Mouse (Mus musculus) midbrain, embryonic 11.5 days (tissue): ENCODE results near the gene Tssk1. TPM values are rescaled to one million over a fixed set of nuclear protein-coding genes. Genes with fewer than 3 reads are reported as not detected.
A peak's percentile ranks its signal among the peaks of the same experiment; 100 is the strongest.

Experiments
- ATAC-seq: fragments of 200-750 bp; cut with Nextera tagmentation; 2 replicates; pipeline ENCODE4 v1.8.0; 2017; ENCODE audit warnings: moderate TSS enrichment, moderate library complexity; ENCODE audit not compliant: low FRiP score
- DNase-seq: peaks from one replicate; pipeline ENCODE4 v3.0.0; 2015; ENCODE audit warnings: low spot score; ENCODE audit errors: missing footprints
- H3K27ac ChIP-seq: fragments of 300-500 bp; sonication (generic); 2 replicates; pipeline ENCODE4 v1.5.1; 2014; ENCODE audit warnings: low read depth, low read length
- H3K27me3 ChIP-seq: fragments of 300-500 bp; sonication (generic); 2 replicates; pipeline ENCODE4 v1.6.1; 2014; ENCODE audit warnings: mild to moderate bottlenecking, low read length, moderate library complexity, mixed read lengths; ENCODE audit not compliant: control insufficient read depth, insufficient read depth
- H3K36me3 ChIP-seq: fragments of 300-500 bp; sonication (generic); 2 replicates; pipeline ENCODE4 v1.6.1; 2014; ENCODE audit warnings: mild to moderate bottlenecking, low read length, moderate library complexity, mixed read lengths; ENCODE audit not compliant: control insufficient read depth, insufficient read depth
- H3K4me1 ChIP-seq: fragments of 300-500 bp; sonication (generic); 2 replicates; pipeline ENCODE4 v1.6.1; 2014; ENCODE audit warnings: low read length; ENCODE audit not compliant: control insufficient read depth, insufficient read depth
- H3K4me2 ChIP-seq: fragments of 300-500 bp; sonication (generic); 2 replicates; pipeline ENCODE4 v1.6.1; 2014; ENCODE audit warnings: mild to moderate bottlenecking, moderate library complexity
- H3K4me3 ChIP-seq: fragments of 300-500 bp; sonication (generic); 2 replicates; pipeline ENCODE4 v1.5.1; 2014; ENCODE audit warnings: low read depth, low read length
- H3K9ac ChIP-seq: fragments of 300-500 bp; sonication (generic); 2 replicates; pipeline ENCODE4 v1.6.1; 2014; ENCODE audit warnings: low read length
- H3K9me3 ChIP-seq: fragments of 300-500 bp; sonication (generic); 2 replicates; pipeline ENCODE4 v1.6.1; 2016; ENCODE audit warnings: low read length; ENCODE audit not compliant: control insufficient read depth
- WGBS: fragments of 180-500 bp; shearing (Covaris S2); extraction: QIAGEN DNeasy Blood & Tissue Kit; methylation state at CpG from one replicate; pipeline ENCODE4 v1.1.7; 2014; 5-methylcytosine and 5-hydroxymethylcytosine counted together
- polyA plus RNA-seq: library from polyadenylated mRNA; unstranded; fragments of >200 nt; fragmentation: Nextera tagmentation; extraction: Ambion mirVana; gene quantifications from 2 replicates; pipeline ENCODE4 v1.2.1, GENCODE M21; 2014

Tssk1 gene
- polyA plus RNA-seq, 1 experiment from 2014 or later: not detected

- H3K9me3 ChIP-seq: no peaks in the 10 kb centered on the region
- peaks cover 4% of the 10 kb centered on the region; the same call in 1 of the 2 replicates for H3K36me3 ChIP-seq
- no peak for DNase-seq
- no peak overlapping the region for H3K4me3 ChIP-seq
- peaks cover 4% of the 10 kb centered on the region; the same call in 1 of the 2 replicates for H3K4me1 ChIP-seq
- H3K27me3 ChIP-seq: no peaks in the 10 kb centered on the region
- no peak overlapping the region for H3K4me2 ChIP-seq
- H3K27ac ChIP-seq: no peak overlapping the region
- 82% methylated on average over 6 of the region's 6 CpGs for WGBS
- H3K9ac ChIP-seq: no peak overlapping the region
- no peak for ATAC-seq
These were observed 28.3 kb upstream of the Tssk1 start for GRCm38 (mm10) chr16:17865770-17866169.

- no peak overlapping the region for H3K9ac ChIP-seq
- no peaks in the 10 kb centered on the region for H3K4me1 ChIP-seq
- H3K4me3 ChIP-seq: no peak overlapping the region
- H3K27me3 ChIP-seq: no peaks in the 10 kb centered on the region
- H3K27ac ChIP-seq: no peak overlapping the region
- H3K4me2 ChIP-seq: no peak overlapping the region
- peaks cover 10% of the 10 kb centered on the region; the same call in 1 of the 2 replicates for H3K36me3 ChIP-seq
- no peaks in the 10 kb centered on the region for H3K9me3 ChIP-seq
- WGBS: 90% methylated on average over 5 of the region's 5 CpGs
- ATAC-seq (no peak), DNase-seq (peak; percentile 44)
These were observed 22.8 kb upstream of the Tssk1 start for GRCm38 (mm10) chr16:17871248-17871647.

- DNase-seq (peak; percentile 47), ATAC-seq (no peak)
- Histone ChIP-seq H3K4me1 (no peaks in the 10 kb centered on the region), H3K4me2 (no peak overlapping the region), H3K27me3 (no peaks in the 10 kb centered on the region), H3K9ac (no peak overlapping the region), H3K9me3 (no peaks in the 10 kb centered on the region), H3K36me3 (peaks cover 10% of the 10 kb centered on the region; the same call in 1 of the 2 replicates), H3K4me3 (no peak overlapping the region), H3K27ac (no peak overlapping the region)
- 78% methylated on average over 4 of the region's 4 CpGs for WGBS
These were observed 21.0 kb upstream of the Tssk1 start for GRCm38 (mm10) chr16:17872995-17873394.

- DNase-seq: peak; percentile 61
- Histone ChIP-seq H3K9ac (no peak overlapping the region), H3K36me3 (peaks cover 9% of the 10 kb centered on the region; the same call in 1 of the 2 replicates), H3K4me2 (no peak overlapping the region), H3K27me3 (no peaks in the 10 kb centered on the region), H3K9me3 (no peaks in the 10 kb centered on the region), H3K4me3 (no peak overlapping the region), H3K4me1 (no peaks in the 10 kb centered on the region), H3K27ac (no peak overlapping the region)
- 92% methylated on average over 4 of the region's 4 CpGs for WGBS
- ATAC-seq: no peak
These were observed 18.8 kb upstream of the Tssk1 start for GRCm38 (mm10) chr16:17875174-17875573.

GRCm38 (mm10) chr16:17876096-17876495 is 17.9 kb upstream of the Tssk1 start:
- no peaks in the 10 kb centered on the region for H3K4me1 ChIP-seq
- peaks cover 7% of the 10 kb centered on the region; the same call in 1 of the 2 replicates for H3K36me3 ChIP-seq
- H3K9me3 ChIP-seq: no peaks in the 10 kb centered on the region
- WGBS: 96% methylated on average over 1 of the region's 1 CpGs
- H3K9ac ChIP-seq: no peak overlapping the region
- H3K27ac ChIP-seq: no peak overlapping the region
- H3K4me2 ChIP-seq: no peak overlapping the region
- DNase-seq (no peak), ATAC-seq (no peak)
- H3K4me3 ChIP-seq: no peak overlapping the region
- no peaks in the 10 kb centered on the region for H3K27me3 ChIP-seq

DNA sequence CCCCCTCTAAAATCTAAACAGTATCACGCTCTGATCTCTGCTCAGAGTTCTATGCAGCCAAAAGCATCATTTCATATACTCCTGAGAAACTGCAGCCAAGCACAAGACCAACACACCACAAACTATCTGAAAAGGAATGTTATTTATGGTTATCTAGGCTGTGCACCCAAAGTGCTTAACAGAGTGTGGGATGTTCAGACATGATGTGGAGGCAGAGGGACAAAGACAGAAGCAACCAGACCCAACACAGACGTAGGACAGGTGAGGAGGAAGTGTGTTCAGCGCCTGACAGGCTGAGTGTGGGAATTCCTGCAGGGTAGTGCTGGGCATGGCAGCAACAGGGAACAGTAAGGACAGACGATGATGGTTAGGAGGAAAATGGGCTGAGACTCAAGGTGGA is 14.5 kb upstream of the Tssk1 start:
- Histone ChIP-seq H3K4me3 (no peak overlapping the region), H3K36me3 (0 out of 2 replicates have a peak, but pooled peaks cover 2% of the 10 kb centered on the region), H3K27me3 (no peaks in the 10 kb centered on the region), H3K9ac (no peak overlapping the region), H3K4me2 (no peak overlapping the region), H3K9me3 (no peaks in the 10 kb centered on the region), H3K4me1 (no peaks in the 10 kb centered on the region), H3K27ac (no peak overlapping the region)
- no peak for ATAC-seq
- DNase-seq: peak; percentile 66
- WGBS: 96% methylated on average over 4 of the region's 4 CpGs

- peak; percentile 44 for DNase-seq
- Histone ChIP-seq H3K36me3 (0 out of 2 replicates have a peak, but pooled peaks cover 2% of the 10 kb centered on the region), H3K9ac (no peak overlapping the region), H3K4me2 (no peak overlapping the region), H3K4me1 (no peaks in the 10 kb centered on the region), H3K27me3 (no peaks in the 10 kb centered on the region), H3K9me3 (no peaks in the 10 kb centered on the region), H3K27ac (no peak overlapping the region), H3K4me3 (no peak overlapping the region)
- no peak for ATAC-seq
These were observed 11.8 kb upstream of the Tssk1 start for GRCm38 (mm10) chr16:17882196-17882595.

GRCm38 (mm10) chr16:17884116-17884515 is 9.9 kb upstream of the Tssk1 start:
- no peak overlapping the region for H3K27ac ChIP-seq
- no peak overlapping the region for H3K4me2 ChIP-seq
- H3K9me3 ChIP-seq: no peaks in the 10 kb centered on the region
- DNase-seq: peak; percentile 57
- no peak for ATAC-seq
- WGBS: 90% methylated on average over 6 of the region's 6 CpGs
- H3K27me3 ChIP-seq: no peaks in the 10 kb centered on the region
- no peaks in the 10 kb centered on the region for H3K4me1 ChIP-seq
- no peak overlapping the region for H3K4me3 ChIP-seq
- H3K9ac ChIP-seq: no peak overlapping the region
- 0 out of 2 replicates have a peak, but pooled peaks cover 2% of the 10 kb centered on the region for H3K36me3 ChIP-seq

DNA sequence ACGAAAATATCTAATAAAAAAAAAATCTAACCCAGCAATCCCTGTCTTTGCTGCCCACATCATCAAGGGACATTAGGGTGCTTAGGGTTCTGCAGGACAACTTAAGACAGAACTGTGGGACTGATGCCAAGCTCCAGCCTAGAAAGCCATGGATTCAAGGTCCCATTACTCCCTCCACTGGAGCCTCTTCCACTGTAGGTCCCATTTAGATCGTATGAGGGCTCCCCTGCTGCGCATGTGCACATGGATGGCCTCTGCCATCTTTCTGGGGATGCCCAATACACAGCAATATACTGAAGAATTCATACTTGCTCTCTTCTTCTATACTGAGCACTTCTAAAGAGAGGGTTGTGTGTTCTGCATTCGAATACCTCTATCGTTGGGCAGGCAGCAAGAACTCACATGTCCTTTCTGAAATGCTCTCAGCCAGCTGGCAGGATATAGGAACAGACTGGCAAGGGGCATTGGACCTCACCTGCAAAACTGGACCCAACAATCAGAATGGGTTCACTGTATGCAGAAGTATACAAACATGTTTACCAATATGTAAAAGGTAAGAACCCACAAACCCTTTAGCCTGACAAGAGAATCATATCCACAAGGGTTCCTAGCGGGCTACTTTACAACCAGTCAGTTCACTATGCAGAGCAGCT is 4.2 kb upstream of the Tssk1 start:
- ATAC-seq: no peak
- Histone ChIP-seq H3K36me3 (no peaks in the 10 kb centered on the region), H3K9ac (peak overlapping the region; percentile 99), H3K4me2 (peak overlapping the region; percentile 71), H3K4me1 (peaks cover 16% of the 10 kb centered on the region), H3K27me3 (no peaks in the 10 kb centered on the region), H3K27ac (no peak overlapping the region), H3K9me3 (no peaks in the 10 kb centered on the region), H3K4me3 (peak overlapping the region; percentile 94)
- peak; percentile 77 for DNase-seq
- WGBS: 85% methylated on average over 6 of the region's 6 CpGs
